Mouse (Mus musculus): ENCODE results near the gene Kcnab1. TPM values are rescaled to one million over a fixed set of nuclear protein-coding genes. Genes with fewer than 3 reads are reported as not detected.
"Not testable (repeated sequence)": the region's sequence is repeated elsewhere in the genome, so short reads cannot be mapped to it uniquely, and the experiment has no call there.

Kcnab1 gene
- polyA plus RNA-seq, 1 experiment from 2014 or later = 0.18 TPM

GRCm38 (mm10) chr3:65392421-65392817, 283.2 kb downstream of the Kcnab1 start, which contains the start of gene Ssr3:
Gene Ssr3, minus strand, starts transcription at chr3:65392623.
- Histone ChIP-seq H3K9ac (replicated peaks) (peak within 1 kb of the TSS; percentile 87), H3K4me1 (ENCODE audit: insufficient read depth) (peaks cover 2% of the 10 kb centered on the region), H3K36me3 (replicated peaks; ENCODE audit: insufficient read depth, low read length) (peaks cover 16% of the 10 kb centered on the region), H3K4me3 (ENCODE audit: low read depth, low read length) (peak within 1 kb of the TSS; percentile 81), H3K27ac (ENCODE audit: low read depth) (peak within 1 kb of the TSS; percentile 79), H3K27me3 (ENCODE audit: insufficient read depth, low read length) (no peaks in the 10 kb centered on the region), H3K9me3 (ENCODE audit: low read length) (no peaks in the 10 kb centered on the region), H3K4me2 (ENCODE audit: low read depth, low read length) (peak within 1 kb of the TSS; percentile 79)
- WGBS (ENCODE audit: insufficient replicate concordance) = under 1% methylated on average over 36 of the region's 36 CpGs
- peak; percentile 99 for ATAC-seq
- DNase-seq = peak; percentile 94
- TF ChIP-seq CTCF (IDR thresholded peaks at IDR 0.05; ENCODE audit: low read depth) = no peak
- TF ChIP-seq EP300 (IDR thresholded peaks at IDR 0.05; ENCODE audit: low read depth) = no peak

GRCm38 (mm10) chr3:65395111-65395510, 285.9 kb downstream of the Kcnab1 start:
- H3K36me3 ChIP-seq (replicated peaks; ENCODE audit: insufficient read depth, low read length); ATAC-seq; H3K4me1 ChIP-seq (ENCODE audit: insufficient read depth); H3K27ac ChIP-seq (ENCODE audit: low read depth); H3K9me3 ChIP-seq (ENCODE audit: low read length); H3K4me3 ChIP-seq (ENCODE audit: low read depth, low read length); DNase-seq; H3K4me2 ChIP-seq (ENCODE audit: low read depth, low read length); H3K27me3 ChIP-seq (ENCODE audit: insufficient read depth, low read length); H3K9ac ChIP-seq (replicated peaks): not testable (repeated sequence)
- WGBS (ENCODE audit: insufficient replicate concordance) = 83% methylated on average over 1 of the region's 1 CpGs

GRCm38 (mm10) chr3:65396835-65397504, 287.8 kb downstream of the Kcnab1 start:
- Histone ChIP-seq H3K4me3 (ENCODE audit: low read depth, low read length) (no peak overlapping the region), H3K27me3 (ENCODE audit: insufficient read depth, low read length) (no peaks in the 10 kb centered on the region), H3K4me2 (ENCODE audit: low read depth, low read length) (no peak overlapping the region), H3K36me3 (replicated peaks; ENCODE audit: insufficient read depth, low read length) (no peaks in the 10 kb centered on the region), H3K9me3 (ENCODE audit: low read length) (no peaks in the 10 kb centered on the region), H3K27ac (ENCODE audit: low read depth) (no peak overlapping the region), H3K9ac (replicated peaks) (no peak overlapping the region), H3K4me1 (ENCODE audit: insufficient read depth) (no peaks in the 10 kb centered on the region)
- 38% methylated on average over 4 of the region's 4 CpGs for WGBS (ENCODE audit: insufficient replicate concordance)
- no peak for DNase-seq
- no peak for ATAC-seq
- no peak for TF ChIP-seq EP300 (IDR thresholded peaks at IDR 0.05; ENCODE audit: low read depth)
- TF ChIP-seq CTCF (IDR thresholded peaks at IDR 0.05; ENCODE audit: low read depth) = no peak

GRCm38 (mm10) chr3:65397566-65397965, 288.4 kb downstream of the Kcnab1 start:
- TF ChIP-seq CTCF (IDR thresholded peaks at IDR 0.05; ENCODE audit: low read depth) = no peak
- TF ChIP-seq EP300 (IDR thresholded peaks at IDR 0.05; ENCODE audit: low read depth) = no peak
- Histone ChIP-seq H3K36me3 (replicated peaks; ENCODE audit: insufficient read depth, low read length) (no peaks in the 10 kb centered on the region), H3K9me3 (ENCODE audit: low read length) (no peaks in the 10 kb centered on the region), H3K4me3 (ENCODE audit: low read depth, low read length) (no peak overlapping the region), H3K27ac (ENCODE audit: low read depth) (no peak overlapping the region), H3K4me1 (ENCODE audit: insufficient read depth) (no peaks in the 10 kb centered on the region), H3K9ac (replicated peaks) (no peak overlapping the region), H3K4me2 (ENCODE audit: low read depth, low read length) (no peak overlapping the region), H3K27me3 (ENCODE audit: insufficient read depth, low read length) (no peaks in the 10 kb centered on the region)
- WGBS (ENCODE audit: insufficient replicate concordance) = 82% methylated on average over 3 of the region's 3 CpGs
- DNase-seq (no peak), ATAC-seq (no peak)

GRCm38 (mm10) chr3:65405781-65406180, 296.6 kb downstream of the Kcnab1 start:
- DNase-seq (no peak), ATAC-seq (no peak)
- no peaks in the 10 kb centered on the region for H3K27me3 ChIP-seq (ENCODE audit: insufficient read depth, low read length)
- no peak overlapping the region for H3K27ac ChIP-seq (ENCODE audit: low read depth)
- H3K9me3 ChIP-seq (ENCODE audit: low read length) = no peaks in the 10 kb centered on the region
- no peaks in the 10 kb centered on the region for H3K4me1 ChIP-seq (ENCODE audit: insufficient read depth)
- no peaks in the 10 kb centered on the region for H3K36me3 ChIP-seq (replicated peaks; ENCODE audit: insufficient read depth, low read length)
- H3K4me2 ChIP-seq (ENCODE audit: low read depth, low read length) = no peak overlapping the region
- H3K4me3 ChIP-seq (ENCODE audit: low read depth, low read length) = no peak overlapping the region
- H3K9ac ChIP-seq (replicated peaks) = no peak overlapping the region
- 67% methylated on average over 4 of the region's 4 CpGs for WGBS (ENCODE audit: insufficient replicate concordance)
- TF ChIP-seq CTCF (IDR thresholded peaks at IDR 0.05; ENCODE audit: low read depth) (no peak), EP300 (IDR thresholded peaks at IDR 0.05; ENCODE audit: low read depth) (no peak)

GRCm38 (mm10) chr3:65407891-65408290, 298.7 kb downstream of the Kcnab1 start:
- no peak overlapping the region for H3K4me2 ChIP-seq (ENCODE audit: low read depth, low read length)
- no peaks in the 10 kb centered on the region for H3K9me3 ChIP-seq (ENCODE audit: low read length)
- no peaks in the 10 kb centered on the region for H3K27me3 ChIP-seq (ENCODE audit: insufficient read depth, low read length)
- H3K36me3 ChIP-seq (replicated peaks; ENCODE audit: insufficient read depth, low read length) = no peaks in the 10 kb centered on the region
- no peak for TF ChIP-seq EP300 (IDR thresholded peaks at IDR 0.05; ENCODE audit: low read depth)
- TF ChIP-seq CTCF (IDR thresholded peaks at IDR 0.05; ENCODE audit: low read depth) = no peak
- no peak overlapping the region for H3K9ac ChIP-seq (replicated peaks)
- no peaks in the 10 kb centered on the region for H3K4me1 ChIP-seq (ENCODE audit: insufficient read depth)
- no peak overlapping the region for H3K27ac ChIP-seq (ENCODE audit: low read depth)
- DNase-seq (no peak), ATAC-seq (no peak)
- no peak overlapping the region for H3K4me3 ChIP-seq (ENCODE audit: low read depth, low read length)

DNA sequence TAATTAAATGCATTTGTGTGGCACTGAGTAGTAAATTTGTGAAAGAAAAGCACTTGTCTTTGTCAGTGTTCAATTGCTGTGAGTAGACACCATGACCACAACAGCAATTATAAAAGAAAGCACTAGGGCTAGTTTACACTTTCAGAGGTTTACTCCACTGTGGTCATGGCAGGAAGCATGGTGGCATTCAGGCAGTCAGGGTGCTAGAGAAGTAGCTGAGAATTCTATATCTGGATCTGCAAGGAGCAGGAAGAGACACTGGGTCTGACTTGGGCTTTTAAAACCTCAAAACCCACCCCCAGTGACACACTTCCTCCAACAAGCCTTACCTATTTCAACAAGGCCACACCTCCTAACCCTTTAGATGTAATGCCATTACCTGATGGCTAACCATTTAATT, 307.4 kb downstream of the Kcnab1 start:
- H3K27ac ChIP-seq (ENCODE audit: low read depth) = no peak overlapping the region
- no peak overlapping the region for H3K4me3 ChIP-seq (ENCODE audit: low read depth, low read length)
- H3K36me3 ChIP-seq (replicated peaks; ENCODE audit: insufficient read depth, low read length) = no peaks in the 10 kb centered on the region
- H3K4me1 ChIP-seq (ENCODE audit: insufficient read depth) = no peaks in the 10 kb centered on the region
- no peaks in the 10 kb centered on the region for H3K9me3 ChIP-seq (ENCODE audit: low read length)
- no peak overlapping the region for H3K4me2 ChIP-seq (ENCODE audit: low read depth, low read length)
- DNase-seq = no peak
- TF ChIP-seq EP300 (IDR thresholded peaks at IDR 0.05; ENCODE audit: low read depth) = no peak
- no peak for TF ChIP-seq CTCF (IDR thresholded peaks at IDR 0.05; ENCODE audit: low read depth)
- H3K27me3 ChIP-seq (ENCODE audit: insufficient read depth, low read length) = no peaks in the 10 kb centered on the region
- no peak for ATAC-seq
- no peak overlapping the region for H3K9ac ChIP-seq (replicated peaks)

Measured in liver, postnatal 0 days (tissue).